Mouse (Mus musculus) embryonic facial prominence, embryonic 14.5 days (tissue): ENCODE measurements around the gene Kcna5. TPM values are rescaled to one million over a fixed set of nuclear protein-coding genes. Genes with fewer than 3 reads are reported as not detected.

Experiments
- ATAC-seq: fragments of 200-750 bp; cut with Nextera tagmentation; 2 replicates; pipeline ENCODE4 v1.8.0; 2017; ENCODE audit warnings: low read depth, moderate number of reproducible peaks, moderate TSS enrichment
- DNase-seq: peaks from one replicate; pipeline ENCODE4 v3.0.0-alpha.2; 2015; ENCODE audit warnings: low spot score
- H3K27ac ChIP-seq: fragments of 300-500 bp; sonication (generic); replicated peaks from 2 replicates; pipeline ENCODE4 v1.5.1; 2014; ENCODE audit warnings: low read depth, mild to moderate bottlenecking, low read length, moderate library complexity
- H3K27me3 ChIP-seq: fragments of 300-500 bp; sonication (generic); replicated peaks from 2 replicates; pipeline ENCODE4 v1.6.1; 2014; ENCODE audit warnings: low read length; ENCODE audit not compliant: control insufficient read depth, insufficient read depth
- H3K36me3 ChIP-seq: fragments of 300-500 bp; sonication (generic); 2 replicates; pipeline ENCODE4 v1.6.1; 2014; ENCODE audit warnings: low read length, mixed read lengths; ENCODE audit not compliant: control insufficient read depth, insufficient read depth
- H3K4me1 ChIP-seq: fragments of 300-500 bp; sonication (generic); 2 replicates; pipeline ENCODE4 v1.6.1; 2014; ENCODE audit warnings: antibody characterized with exemption, low read length; ENCODE audit not compliant: control insufficient read depth, insufficient read depth
- H3K4me2 ChIP-seq: fragments of 300-500 bp; sonication (generic); 2 replicates; pipeline ENCODE4 v1.6.1; 2014; ENCODE audit warnings: low read depth, mild to moderate bottlenecking, low read length, moderate library complexity, mixed read lengths
- H3K4me3 ChIP-seq: fragments of 300-500 bp; sonication (generic); 2 replicates; pipeline ENCODE4 v1.5.1; 2014; ENCODE audit warnings: low read depth, mild to moderate bottlenecking, low read length
- H3K9ac ChIP-seq: fragments of 300-500 bp; sonication (generic); 2 replicates; pipeline ENCODE4 v1.6.1; 2014; ENCODE audit warnings: low read depth, mild to moderate bottlenecking, low read length, moderate library complexity, mixed read lengths
- H3K9me3 ChIP-seq: fragments of 300-500 bp; sonication (generic); 2 replicates; pipeline ENCODE4 v1.6.1; 2016; ENCODE audit warnings: low read length; ENCODE audit not compliant: control insufficient read depth
- WGBS: fragments of 180-500 bp; shearing (Covaris S2); extraction: QIAGEN DNeasy Blood & Tissue Kit; methylation state at CpG from one replicate; pipeline ENCODE4 v1.1.7; 2014; 5-methylcytosine and 5-hydroxymethylcytosine counted together
- polyA plus RNA-seq: library from polyadenylated mRNA; unstranded; fragments of >200 nt; fragmentation: Nextera tagmentation; extraction: Ambion mirVana; gene quantifications from 2 replicates; pipeline ENCODE4 v1.2.1, GENCODE M21; 2014

Gene Kcna5
- polyA plus RNA-seq, 1 experiment from 2014 or later, result 6.8 TPM

DNA sequence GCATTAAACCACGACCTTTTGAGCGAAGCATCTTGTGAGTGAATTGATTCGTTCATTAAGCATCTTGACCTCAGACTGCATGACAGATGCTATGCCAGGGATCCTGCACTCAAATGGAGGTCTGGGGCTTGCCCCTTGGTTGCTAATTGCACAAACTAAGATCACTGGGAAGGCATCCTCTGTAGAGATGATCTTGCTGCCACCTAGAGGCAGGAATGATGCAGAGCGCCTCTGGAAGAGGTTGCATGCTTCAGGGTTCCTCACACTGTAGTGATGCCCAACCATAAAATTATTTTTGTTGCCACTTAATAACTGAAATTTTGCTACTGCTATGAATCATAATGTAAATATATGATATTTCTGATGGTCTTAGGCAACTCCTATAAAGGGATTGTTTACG is 37.3 kb downstream of the Kcna5 start:
- Histone ChIP-seq H3K9me3 (0 out of 2 replicates have a peak, but pooled peaks cover 3% of the 10 kb centered on the region), H3K9ac (no peak overlapping the region), H3K27ac (no peak overlapping the region), H3K36me3 (no peaks in the 10 kb centered on the region), H3K4me2 (no peak overlapping the region), H3K27me3 (no peaks in the 10 kb centered on the region), H3K4me1 (peaks cover 8% of the 10 kb centered on the region; the same call in 1 of the 2 replicates), H3K4me3 (no peak overlapping the region)
- ATAC-seq (peak; percentile 79), DNase-seq (peak; percentile 57)
- 45% methylated on average over 5 of the region's 5 CpGs for WGBS

DNA sequence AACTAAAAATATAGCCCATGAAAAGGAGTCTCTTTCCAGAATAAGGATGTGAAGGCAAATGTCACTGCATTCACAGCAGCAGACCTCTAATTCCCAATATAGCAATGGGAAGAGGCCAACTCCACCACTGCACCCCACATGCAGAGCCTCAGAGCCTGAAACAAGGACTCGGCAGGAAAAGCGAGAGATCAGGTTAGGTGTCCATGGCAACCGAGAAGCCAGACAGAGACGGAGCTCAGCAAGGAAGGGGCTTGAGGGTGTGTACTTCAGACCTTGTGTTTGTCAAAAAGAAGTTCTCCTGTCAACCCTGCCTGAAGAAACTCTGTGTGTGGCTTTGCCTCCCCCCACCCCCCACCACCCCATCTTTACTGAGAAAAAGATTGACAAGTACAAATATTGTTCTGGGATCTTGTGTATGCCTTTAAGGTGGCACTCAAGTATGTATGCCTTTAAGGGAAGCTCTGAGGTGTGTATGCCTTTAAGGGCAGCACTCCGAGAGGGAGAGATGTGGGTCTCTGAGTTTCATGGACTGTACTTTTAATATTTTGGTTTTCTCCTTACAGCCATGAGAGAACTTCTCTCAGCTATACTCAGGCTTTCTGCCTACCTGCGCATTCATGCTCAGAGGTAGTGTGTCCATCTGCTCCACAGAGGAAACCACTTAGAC is 37.9 kb downstream of the Kcna5 start:
- H3K27me3 ChIP-seq, result no peaks in the 10 kb centered on the region
- ATAC-seq (peak; percentile 27; the same call in 1 of the 2 replicates), DNase-seq (peak; percentile 28)
- no peak overlapping the region for H3K4me3 ChIP-seq
- no peak overlapping the region for H3K27ac ChIP-seq
- peaks cover 8% of the 10 kb centered on the region; the same call in 1 of the 2 replicates for H3K4me1 ChIP-seq
- no peak overlapping the region for H3K9ac ChIP-seq
- WGBS, result 21% methylated on average over 6 of the region's 6 CpGs
- H3K36me3 ChIP-seq, result no peaks in the 10 kb centered on the region
- H3K4me2 ChIP-seq, result no peak overlapping the region
- 0 out of 2 replicates have a peak, but pooled peaks cover 3% of the 10 kb centered on the region for H3K9me3 ChIP-seq

DNA sequence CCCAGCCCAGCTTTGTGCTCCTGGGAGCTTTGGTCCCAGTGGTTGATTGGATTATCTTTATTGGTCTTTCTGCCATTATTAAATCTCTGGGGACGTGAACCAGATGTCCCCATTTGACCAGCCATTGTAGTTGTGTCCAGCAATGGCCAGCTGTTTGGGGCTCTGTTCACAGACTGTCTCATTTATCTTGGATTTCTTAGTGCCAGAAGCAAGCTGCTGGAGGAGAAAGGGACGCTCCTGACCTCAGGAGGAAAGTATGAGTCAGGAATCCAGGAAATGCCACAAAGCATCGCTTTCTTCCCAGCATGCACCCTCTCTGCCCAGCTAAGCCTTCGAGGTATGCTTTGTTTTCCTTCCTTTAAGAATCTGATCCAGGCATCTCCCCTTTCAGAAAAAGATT is 48.1 kb downstream of the Kcna5 start:
- ATAC-seq (peak; percentile 57; the same call in 1 of the 2 replicates), DNase-seq (peak; percentile 63)
- Histone ChIP-seq H3K27me3 (no peaks in the 10 kb centered on the region), H3K9ac (no peak overlapping the region), H3K4me3 (no peak overlapping the region), H3K4me1 (0 out of 2 replicates have a peak, but pooled peaks cover 5% of the 10 kb centered on the region), H3K36me3 (no peaks in the 10 kb centered on the region), H3K9me3 (no peaks in the 10 kb centered on the region), H3K27ac (no peak overlapping the region), H3K4me2 (no peak overlapping the region)
- 35% methylated on average over 4 of the region's 4 CpGs for WGBS

DNA sequence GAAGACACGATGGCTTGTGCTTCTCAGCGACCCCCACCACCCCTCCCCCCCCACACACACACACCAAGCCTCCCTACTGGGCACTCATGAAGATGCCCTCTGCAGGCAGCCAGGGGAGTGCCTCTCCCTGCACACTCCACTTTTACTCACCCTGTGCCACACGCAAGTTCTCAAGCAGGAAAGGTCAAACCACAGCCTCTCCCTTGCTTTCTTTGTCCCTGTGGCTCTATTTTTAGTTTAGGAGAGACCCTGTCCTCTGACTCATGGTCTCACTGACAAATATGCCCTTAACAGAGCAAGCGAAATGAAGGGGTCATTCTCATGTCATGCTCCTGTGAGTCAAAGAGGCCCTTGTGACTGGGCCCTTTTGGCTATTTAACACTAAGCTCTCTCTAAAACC is 50.3 kb downstream of the Kcna5 start:
- WGBS, result 75% methylated on average over 2 of the region's 4 CpGs
- peaks cover 9% of the 10 kb centered on the region; the same call in 1 of the 2 replicates for H3K4me1 ChIP-seq

DNA sequence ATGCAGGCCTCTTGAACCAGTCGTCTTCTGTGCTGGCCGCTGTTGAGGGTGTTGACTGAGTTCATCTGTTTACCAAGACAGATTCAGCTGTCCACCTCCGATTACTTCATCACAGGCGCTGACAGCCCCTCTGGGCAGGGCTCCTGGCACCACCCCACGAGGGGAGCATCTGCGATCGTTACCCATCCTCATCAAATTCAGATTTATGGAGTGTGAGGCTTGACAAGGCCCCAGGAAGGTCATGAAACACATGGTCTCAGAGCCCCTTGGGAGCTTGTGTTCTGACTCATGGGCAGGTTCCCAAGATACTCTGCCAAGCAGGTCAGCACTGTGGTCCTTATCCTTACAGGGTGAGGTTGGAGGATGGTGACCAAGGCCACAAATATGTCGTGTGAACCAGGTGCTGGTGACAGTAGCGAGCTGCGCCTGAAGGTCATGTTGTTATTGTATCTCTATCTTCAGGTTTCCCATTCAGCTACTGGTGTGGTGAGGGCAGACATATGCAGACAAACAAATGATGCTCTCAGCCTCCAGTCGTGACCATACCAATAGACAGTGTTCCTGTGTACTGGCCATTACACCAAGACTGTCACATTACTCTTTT is 51.8 kb downstream of the Kcna5 start:
- ATAC-seq (no peak), DNase-seq (no peak)
- Histone ChIP-seq H3K4me2 (no peak overlapping the region), H3K36me3 (no peaks in the 10 kb centered on the region), H3K9ac (no peak overlapping the region), H3K4me1 (peaks cover 9% of the 10 kb centered on the region; the same call in 1 of the 2 replicates), H3K4me3 (no peak overlapping the region), H3K27ac (no peak overlapping the region), H3K27me3 (no peaks in the 10 kb centered on the region), H3K9me3 (no peaks in the 10 kb centered on the region)
- 76% methylated on average over 11 of the region's 11 CpGs for WGBS

More for the DNA sequence above, 50.3 kb downstream of the Kcna5 start:
- no peak for ATAC-seq
- H3K27me3 ChIP-seq, result no peaks in the 10 kb centered on the region
- no peak for DNase-seq
- no peak overlapping the region for H3K4me2 ChIP-seq
- H3K4me3 ChIP-seq, result no peak overlapping the region
- H3K9me3 ChIP-seq, result no peaks in the 10 kb centered on the region
- no peak overlapping the region for H3K27ac ChIP-seq
- H3K9ac ChIP-seq, result no peak overlapping the region
- H3K36me3 ChIP-seq, result no peaks in the 10 kb centered on the region

Other genes starting within 250 kb of the Kcna5 start
- 1.8 and 2.8 TPM in 2 replicates for gene Kcna1, start 111.0 kb upstream of the Kcna5 start, polyA plus RNA-seq
- gene Kcna6, start 205.3 kb upstream of the Kcna5 start, polyA plus RNA-seq, result 9.4 and 9.9 TPM in 2 replicates